8 mouse cellular contexts compared by ENCODE assay signal in genomic region chr8:104170118-104171049, GRCm38 (mm10). TPM values are rescaled to one million over a fixed set of nuclear protein-coding genes. Genes with fewer than 3 reads are reported as not detected.
DNase-seq lines count a peak whose midpoint lies in the region; ATAC-seq and TF ChIP-seq lines count a peak whose summit lies in the region.

Gene Bean1 (plus strand): TSS chr8:104170442.

- H3K4me1 ChIP-seq in kidney, adult 2 months (ENCODE audit: control insufficient read depth, insufficient read depth, low read length): no peaks in the 10 kb centered on the region
- peaks cover 15% of the 10 kb centered on the region for H3K4me1 ChIP-seq in hindbrain, embryonic 15.5 days (replicated peaks)
- 0 out of 2 replicates have a peak, but pooled peaks cover 2% of the 10 kb centered on the region for H3K4me1 ChIP-seq in midbrain, embryonic 16.5 days (ENCODE audit: control insufficient read depth, insufficient read depth, low read length)

- no peak within 1 kb of the TSS for H3K27ac ChIP-seq in kidney, adult 2 months (ENCODE audit: insufficient read depth, low read depth, low read length)
- H3K27ac ChIP-seq in hindbrain, embryonic 15.5 days (replicated peaks): peak within 1 kb of the TSS; percentile 64
- H3K27ac ChIP-seq in midbrain, embryonic 16.5 days (ENCODE audit: low read length): peak within 1 kb of the TSS; percentile 62

- TF ChIP-seq POLR2A in kidney, adult 2 months (IDR thresholded peaks at IDR 0.05; ENCODE audit: low read depth, low read length): no peak

- peaks cover 4% of the 10 kb centered on the region; the same call in 1 of the 2 replicates for H3K27me3 ChIP-seq in kidney, adult 2 months (replicated peaks; ENCODE audit: control insufficient read depth, insufficient read depth, low read length)
- H3K27me3 ChIP-seq in hindbrain, embryonic 15.5 days: peaks cover 9% of the 10 kb centered on the region; the same call in 1 of the 2 replicates
- H3K27me3 ChIP-seq in midbrain, embryonic 16.5 days (ENCODE audit: control insufficient read depth, insufficient read depth, low read depth, low read length): peaks cover 5% of the 10 kb centered on the region; the same call in 1 of the 2 replicates

- no peak for TF ChIP-seq CTCF in kidney, adult 2 months (conservative IDR thresholded peaks at IDR 0.05; ENCODE audit: insufficient read depth, insufficient read length, low read depth, low read length)

- peak within 1 kb of the TSS; percentile 47 for H3K4me3 ChIP-seq in kidney, adult 2 months (ENCODE audit: insufficient read depth, low read depth, low read length)
- peak within 1 kb of the TSS; percentile 77 for H3K4me3 ChIP-seq in hindbrain, embryonic 15.5 days
- peak within 1 kb of the TSS; percentile 73 for H3K4me3 ChIP-seq in midbrain, embryonic 16.5 days (ENCODE audit: low read depth, low read length)

- no peaks in the 10 kb centered on the region for H3K9me3 ChIP-seq in hindbrain, embryonic 15.5 days
- no peaks in the 10 kb centered on the region for H3K9me3 ChIP-seq in midbrain, embryonic 16.5 days (replicated peaks; ENCODE audit: control insufficient read depth, low read length, poor library complexity, severe bottlenecking)

- no peaks in the 10 kb centered on the region for H3K36me3 ChIP-seq in kidney, adult 2 months (ENCODE audit: control insufficient read depth, insufficient read depth, low read length)
- no peaks in the 10 kb centered on the region for H3K36me3 ChIP-seq in hindbrain, embryonic 15.5 days
- H3K36me3 ChIP-seq in midbrain, embryonic 16.5 days (ENCODE audit: control insufficient read depth, insufficient read depth, low read length): no peaks in the 10 kb centered on the region

- peak; percentile 6 for DNase-seq in kidney, adult 2 months
- DNase-seq in kidney, adult 11 months: no peak
- peak; percentile 32 to 34 for DNase-seq in cerebellum, postnatal 4 days (ENCODE audit: low spot score in 2 of 2)
- peak; percentile 56 for DNase-seq in gastrocnemius, postnatal 14 days
- DNase-seq in liver: peak; percentile 10
- DNase-seq in urinary bladder, postnatal 25 days (ENCODE audit: low spot score): peak; percentile 28

- H3K9ac ChIP-seq in hindbrain, embryonic 15.5 days: peak within 1 kb of the TSS; percentile 80
- H3K9ac ChIP-seq in midbrain, embryonic 16.5 days (ENCODE audit: low read depth, low read length): peak within 1 kb of the TSS; percentile 84

- ATAC-seq in hindbrain, embryonic 15.5 days (ENCODE audit: low FRiP score, low read depth): peak; percentile 84
- peak; percentile 89 for ATAC-seq in midbrain, embryonic 16.5 days

- peak within 1 kb of the TSS; percentile 94 for H3K4me2 ChIP-seq in hindbrain, embryonic 15.5 days
- peak within 1 kb of the TSS; percentile 84 for H3K4me2 ChIP-seq in midbrain, embryonic 16.5 days (ENCODE audit: low read length)

- intact Hi-C loops in gastrocnemius, postnatal 14 days (cut with DNase I; ENCODE audit: low total_unique reads): no loop called here

- WGBS in kidney, adult 2 months: 3% methylated on average over 84 of the region's 87 CpGs
- 2% methylated on average over 67 of the region's 87 CpGs for WGBS in hindbrain, embryonic 15.5 days
- 1% methylated on average over 73 of the region's 87 CpGs for WGBS in midbrain, embryonic 16.5 days

RNA-seq across cellular contexts. Expression of gene Bean1, which starts in this region (rescaled TPM):
- polyA plus RNA-seq in kidney, adult 2 months (2012; rRNA removed): 0.45 and 0.66 TPM in 2 replicates
- under 1 TPM; 0.53 to 0.90 TPM for total RNA-seq in gastrocnemius, postnatal 14 days (2021)
- 7.1 and 7.4 TPM in 2 replicates for polyA plus RNA-seq in hindbrain, embryonic 15.5 days (2015; fragmentation: Nextera tagmentation; extraction: Ambion mirVana)
- 5.6 and 7.6 TPM in 2 replicates for polyA plus RNA-seq in midbrain, embryonic 16.5 days (2015; fragmentation: Nextera tagmentation; extraction: Ambion mirVana)

Comparison
In these comparisons a context has a peak if more than half of its experiments do, and no peak if none do; other contexts are left out.
1. Peak in DNase-seq and H3K4me3 ChIP-seq in kidney, adult 2 months; RNA of the gene not detected or under 1 TPM.
2. Peak in DNase-seq in gastrocnemius, postnatal 14 days; RNA of the gene not detected or under 1 TPM.